Mouse (Mus musculus) CH12.LX (cell line): ENCODE data around the gene Catip. TPM values are rescaled to one million over a fixed set of nuclear protein-coding genes. Genes with fewer than 3 reads are reported as not detected.

Experiments used
- DNase-seq: peaks from one replicate; pipeline ENCODE4 v3.0.0-alpha.2; 2013; ENCODE audit errors: extremely low read depth
- H3K27ac ChIP-seq: 2 replicates; pipeline ENCODE4 v1.5.1; 2012; ENCODE audit warnings: low read depth, mild to moderate bottlenecking, control low read depth, moderate library complexity; ENCODE audit not compliant: insufficient read depth
- H3K27me3 ChIP-seq: replicated peaks from 2 replicates; pipeline ENCODE3; 2012; ENCODE audit warnings: inconsistent platforms
- H3K36me3 ChIP-seq, 2 experiments: replicated peaks in 1 of 2; 2 replicates each; pipeline versions ENCODE3 to v1.6.1; 2012; ENCODE audit warnings: inconsistent platforms in 1 of 2, low read length in 1 of 2, mild to moderate bottlenecking in 1 of 2, mixed read lengths in 1 of 2, moderate library complexity in 1 of 2; ENCODE audit not compliant: control insufficient read depth in 1 of 2, insufficient read depth in 1 of 2
- H3K4me1 ChIP-seq, 2 experiments: 2 replicates each; pipeline ENCODE4 v1.6.1; 2012; ENCODE audit warnings: inconsistent platforms in 1 of 2, moderate library complexity in 1 of 2; ENCODE audit not compliant: insufficient read depth in 2 of 2, control insufficient read depth in 1 of 2
- H3K4me2 ChIP-seq: 2 replicates; pipeline ENCODE4 v1.6.1; 2012; ENCODE audit warnings: low read depth, mild to moderate bottlenecking, control low read depth; ENCODE audit not compliant: poor library complexity, insufficient read depth, severe bottlenecking
- H3K4me3 ChIP-seq, 3 experiments: fragments of 150-350 bp in 1 of 3; sonication (generic) in 1 of 3; replicated peaks in 1 of 3; 2 replicates each; pipeline versions ENCODE3 to v1.5.1; 2011 to 2012; ENCODE audit warnings: low read depth in 2 of 3, low read length in 2 of 3, mild to moderate bottlenecking in 2 of 3, moderate library complexity in 2 of 3, control low read depth in 1 of 3, improper control_type of control experiment in 1 of 3, inconsistent platforms in 1 of 3, mixed read lengths in 1 of 3; ENCODE audit not compliant: poor library complexity in 1 of 3
- H3K79me2 ChIP-seq: replicated peaks from 2 replicates; pipeline ENCODE4 v1.6.1; 2012; ENCODE audit warnings: mild to moderate bottlenecking, moderate library complexity; ENCODE audit not compliant: control insufficient read depth, poor library complexity, insufficient read depth, severe bottlenecking; ENCODE audit errors: extremely low read depth
- H3K9ac ChIP-seq: 2 replicates; pipeline ENCODE4 v1.6.1; 2012; ENCODE audit warnings: low read depth, mild to moderate bottlenecking, control low read depth, moderate library complexity; ENCODE audit not compliant: insufficient read depth
- H3K9me3 ChIP-seq: replicated peaks from 2 replicates; pipeline ENCODE3; 2012; ENCODE audit warnings: low read length, inconsistent platforms, mixed read lengths
- BHLHE40 ChIP-seq: IDR thresholded peaks from 2 replicates; pipeline ENCODE4 v1.6.1; 2011; ENCODE audit warnings: mild to moderate bottlenecking, low read depth, low read length, improper control_type of control experiment
- CHD2 ChIP-seq: IDR thresholded peaks from 2 replicates; pipeline ENCODE4 v1.6.1; 2011; ENCODE audit warnings: low read length, improper control_type of control experiment
- CTCF ChIP-seq, 2 experiments: IDR thresholded peaks in 1 of 2; conservative IDR thresholded peaks in 1 of 2; 2 replicates each; pipeline ENCODE4 v1.5.1; 2011 to 2012; ENCODE audit warnings: low read depth in 2 of 2, low read length in 2 of 2, improper control_type of control experiment in 1 of 2, inconsistent platforms in 1 of 2, mild to moderate bottlenecking in 1 of 2, moderate library complexity in 1 of 2
- E2F4 ChIP-seq: IDR thresholded peaks from 2 replicates; pipeline ENCODE4 v1.6.1; 2011; ENCODE audit warnings: low read depth, low read length, improper control_type of control experiment; ENCODE audit not compliant: insufficient replicate concordance
- ETS1 ChIP-seq: conservative IDR thresholded peaks from 2 replicates; pipeline ENCODE4 v1.6.1; 2012; ENCODE audit warnings: low read depth, mild to moderate bottlenecking, inconsistent platforms, low read length, improper control_type of control experiment, moderate library complexity
- GABPA ChIP-seq: IDR thresholded peaks from 2 replicates; pipeline ENCODE4 v1.6.1; 2012; ENCODE audit warnings: low read depth, low read length, improper control_type of control experiment, inconsistent platforms; ENCODE audit not compliant: insufficient replicate concordance
- HCFC1 ChIP-seq: IDR thresholded peaks from 2 replicates; pipeline ENCODE4 v1.6.1; 2012; ENCODE audit warnings: low read depth, mild to moderate bottlenecking, inconsistent platforms, low read length, improper control_type of control experiment
- IRF4 ChIP-seq: IDR thresholded peaks from 2 replicates; pipeline ENCODE4 v1.6.1; 2014; ENCODE audit warnings: low read depth, mild to moderate bottlenecking, inconsistent platforms, low read length, improper control_type of control experiment
- JUN ChIP-seq: IDR thresholded peaks from 2 replicates; pipeline ENCODE4 v1.6.1; 2011; ENCODE audit warnings: low read depth, mild to moderate bottlenecking, low read length, improper control_type of control experiment, moderate library complexity; ENCODE audit not compliant: insufficient read depth
- KAT2A ChIP-seq: IDR thresholded peaks from 2 replicates; pipeline ENCODE4 v1.6.1; 2012; ENCODE audit warnings: low read length, improper control_type of control experiment, inconsistent platforms; ENCODE audit not compliant: insufficient replicate concordance
- MAFK ChIP-seq: IDR thresholded peaks from 2 replicates; pipeline ENCODE4 v1.6.1; 2011; ENCODE audit warnings: low read length, improper control_type of control experiment; ENCODE audit not compliant: insufficient replicate concordance
- MAX ChIP-seq: IDR thresholded peaks from 2 replicates; pipeline ENCODE4 v1.6.1; 2011; ENCODE audit warnings: low read length, improper control_type of control experiment
- MEF2A ChIP-seq: IDR thresholded peaks from 2 replicates; pipeline ENCODE4 v1.6.1; 2014; ENCODE audit warnings: low read depth, mild to moderate bottlenecking, inconsistent platforms, low read length, improper control_type of control experiment, borderline replicate concordance
- MXI1 ChIP-seq: IDR thresholded peaks from 2 replicates; pipeline ENCODE4 v1.6.1; 2011; ENCODE audit warnings: mild to moderate bottlenecking, low read depth, low read length, improper control_type of control experiment
- NELFE ChIP-seq: IDR thresholded peaks from 2 replicates; pipeline ENCODE4 v1.6.1; 2011; ENCODE audit warnings: low read depth, low read length, improper control_type of control experiment
- NRF1 ChIP-seq: IDR thresholded peaks from 2 replicates; pipeline ENCODE4 v1.6.1; 2014; ENCODE audit warnings: low read depth, mild to moderate bottlenecking, inconsistent platforms, low read length, improper control_type of control experiment, moderate library complexity
- PAX5 ChIP-seq: IDR thresholded peaks from 2 replicates; pipeline ENCODE4 v1.6.1; 2012; ENCODE audit warnings: low read length, inconsistent platforms, mixed read lengths
- POLR2A ChIP-seq: IDR thresholded peaks from 2 replicates; pipeline ENCODE4 v1.6.1; 2011; ENCODE audit warnings: low read depth, mild to moderate bottlenecking, improper control_type of control experiment, low read length
- POLR2AphosphoS2 ChIP-seq: IDR thresholded peaks from 2 replicates; pipeline ENCODE4 v1.6.1; 2011; ENCODE audit warnings: low read depth, low read length, improper control_type of control experiment
- RAD21 ChIP-seq: IDR thresholded peaks from 2 replicates; pipeline ENCODE4 v1.6.1; 2011; ENCODE audit warnings: low read depth, mild to moderate bottlenecking, low read length, improper control_type of control experiment, moderate library complexity
- SIN3A ChIP-seq: IDR thresholded peaks from 2 replicates; pipeline ENCODE4 v1.6.1; 2012; ENCODE audit warnings: low read length, improper control_type of control experiment, inconsistent platforms
- UBTF ChIP-seq: IDR thresholded peaks from 2 replicates; pipeline ENCODE4 v1.6.1; 2012; ENCODE audit warnings: low read depth, mild to moderate bottlenecking, inconsistent platforms, low read length, improper control_type of control experiment, moderate library complexity
- USF1 ChIP-seq: IDR thresholded peaks from 2 replicates; pipeline ENCODE4 v1.6.1; 2014; ENCODE audit warnings: low read depth, mild to moderate bottlenecking, inconsistent platforms, low read length, improper control_type of control experiment
- USF2 ChIP-seq: conservative IDR thresholded peaks from 2 replicates; pipeline ENCODE4 v1.6.1; 2011; ENCODE audit warnings: low read depth, low read length, improper control_type of control experiment
- ZKSCAN1 ChIP-seq: IDR thresholded peaks from 2 replicates; pipeline ENCODE4 v1.6.1; 2012; ENCODE audit warnings: low read depth, inconsistent platforms, low read length, improper control_type of control experiment, borderline replicate concordance
- ZMIZ1 ChIP-seq: IDR thresholded peaks from 2 replicates; pipeline ENCODE4 v1.6.1; 2012; ENCODE audit warnings: low read depth, mild to moderate bottlenecking, inconsistent platforms, low read length, improper control_type of control experiment
- ZNF384 ChIP-seq: IDR thresholded peaks from 2 replicates; pipeline ENCODE4 v1.6.1; 2012; ENCODE audit warnings: low read depth, low read length, improper control_type of control experiment, inconsistent platforms
- dilution Hi-C: fragments of 300-500 bp; cut with MboI; formaldehyde crosslinking; loops from 2 replicates; pipeline ENCODE4 v1.14.3; 2020; ENCODE audit warnings: low sequenced_read_pairs; ENCODE audit not compliant: extremely low pct_unique_long_range_greater_than_20kb, extremely low pct_ligation_motif_present
- in situ Hi-C: fragments of 300-500 bp; cut with MboI; formaldehyde crosslinking; loops from 3 replicates; pipeline ENCODE4 v1.14.3; 2019; ENCODE audit warnings: low sequenced_read_pairs, low pct_ligation_motif_present, low pct_unique_long_range_greater_than_20kb, mixed read lengths
- polyA plus RNA-seq: library from polyadenylated mRNA; unstranded; fragments of >175 nt; gene quantifications from 2 replicates; pipeline ENCODE4 v1.2.1, GENCODE M21; 2012; ENCODE audit warnings: low read depth; ENCODE audit not compliant: insufficient read length
- total RNA-seq, 2 experiments: library from RNA; depleted of rRNA; stranded (reverse); fragments of 300-350 nt in 1 of 2; fragments of >200 nt in 1 of 2; gene quantifications; 2 replicates each; pipeline ENCODE4 v1.2.3; 2012 to 2014

The Catip gene
- total and polyA plus RNA-seq, 3 experiments = 0.11 to 2.6 (median 0.30) TPM

DNA sequence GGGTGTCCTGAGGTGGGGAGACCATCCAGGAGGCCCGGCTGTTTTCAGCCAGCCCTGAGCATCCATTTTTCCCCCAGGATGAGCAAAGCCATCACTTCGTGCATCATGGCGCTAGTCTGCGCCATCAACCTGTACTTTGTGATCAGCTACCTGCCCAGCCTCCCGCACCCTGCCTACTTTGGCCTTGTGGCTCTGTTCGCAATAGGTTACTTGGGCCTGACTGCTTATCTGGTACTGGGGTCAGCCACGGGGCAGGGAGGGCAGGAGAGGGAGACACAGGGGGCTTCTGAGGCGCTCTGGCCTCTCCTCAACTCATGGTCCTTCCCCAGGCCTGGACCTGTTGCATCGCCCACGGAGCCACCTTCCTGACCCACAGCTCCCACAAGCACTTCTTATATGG is 23.2 kb downstream of the Catip start:
- Histone ChIP-seq H3K4me1 (peaks cover 38 to 82% of the 10 kb centered on the region in 2 experiments), H3K36me3 (peaks cover 0 to 23% of the 10 kb centered on the region in 2 experiments), H3K27ac (no peak overlapping the region), H3K79me2 (no peaks in the 10 kb centered on the region), H3K4me3 (peak overlapping the region in 1 of 3 experiments; percentile 17), H3K9me3 (no peaks in the 10 kb centered on the region), H3K4me2 (no peak overlapping the region), H3K9ac (no peak overlapping the region)
- no peak for DNase-seq
- in situ Hi-C loops (no loop called here), dilution Hi-C loops (no loop called here)
- TF ChIP-seq MAFK (no peak), USF2 (no peak), JUN (no peak), BHLHE40 (no peak), ZMIZ1 (no peak), POLR2A (no peak), E2F4 (no peak), MEF2A (no peak), NRF1 (no peak), PAX5 (no peak), HCFC1 (no peak), IRF4 (no peak), CTCF (conservative IDR thresholded peaks at IDR 0.05 in 1 of 2, IDR thresholded peaks at IDR 0.05 in 1 of 2; ENCODE audit: low read depth in 2 of 2, low read length in 2 of 2) (no peak), NELFE (no peak), POLR2AphosphoS2 (no peak), ETS1 (no peak), CHD2 (no peak), ZNF384 (no peak)
- TF ChIP-seq, all 38 proteins: peak for 0
- no peaks in the 10 kb centered on the region for H3K27me3 ChIP-seq

DNA sequence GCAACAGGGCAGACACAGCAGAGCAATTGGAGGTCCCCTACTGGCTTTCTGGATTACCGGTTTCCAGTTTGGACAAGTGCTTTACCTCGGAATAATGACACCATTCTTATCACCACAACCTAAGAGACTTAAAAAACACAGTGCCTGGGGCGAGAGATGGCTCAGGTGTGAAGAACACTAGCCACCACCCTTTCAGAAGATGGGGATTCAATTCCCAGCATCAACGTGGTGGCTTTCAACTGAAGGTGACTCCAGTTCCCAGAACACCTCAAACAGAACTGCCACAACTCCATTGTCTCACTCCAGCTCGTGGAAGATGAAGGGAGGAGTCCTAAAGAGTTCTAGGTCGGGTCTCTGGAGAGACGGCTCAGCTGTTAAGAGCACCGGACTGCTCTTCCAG is 23.6 kb downstream of the Catip start:
- TF ChIP-seq E2F4 (no peak), ZKSCAN1 (no peak), PAX5 (no peak), MAFK (no peak), RAD21 (no peak), MAX (no peak), ZMIZ1 (no peak), HCFC1 (no peak), POLR2AphosphoS2 (no peak), MXI1 (no peak), UBTF (no peak), GABPA (no peak), NELFE (no peak), IRF4 (no peak), POLR2A (no peak), SIN3A (no peak), USF1 (no peak), KAT2A (no peak)
- no peak overlapping the region for H3K27ac ChIP-seq
- no peak for DNase-seq
- dilution Hi-C loops (no loop called here), in situ Hi-C loops (no loop called here)
- no peaks in the 10 kb centered on the region for H3K27me3 ChIP-seq
- H3K9me3 ChIP-seq = no peaks in the 10 kb centered on the region
- H3K4me3 ChIP-seq = no peak overlapping the region
- H3K4me2 ChIP-seq = no peak overlapping the region
- peaks cover 38 to 82% of the 10 kb centered on the region in 2 experiments for H3K4me1 ChIP-seq
- no peak overlapping the region for H3K9ac ChIP-seq
- H3K79me2 ChIP-seq = no peaks in the 10 kb centered on the region
- peaks cover 0 to 23% of the 10 kb centered on the region in 2 experiments for H3K36me3 ChIP-seq
